Mouse (Mus musculus) ovary, postnatal 14 days (tissue): ENCODE results near the gene Phlpp2.

ENCODE experiments used
- DNase-seq: peaks from one replicate; pipeline ENCODE4 v3.0.0; 2022; ENCODE audit warnings: low spot score

The Phlpp2 gene

DNA sequence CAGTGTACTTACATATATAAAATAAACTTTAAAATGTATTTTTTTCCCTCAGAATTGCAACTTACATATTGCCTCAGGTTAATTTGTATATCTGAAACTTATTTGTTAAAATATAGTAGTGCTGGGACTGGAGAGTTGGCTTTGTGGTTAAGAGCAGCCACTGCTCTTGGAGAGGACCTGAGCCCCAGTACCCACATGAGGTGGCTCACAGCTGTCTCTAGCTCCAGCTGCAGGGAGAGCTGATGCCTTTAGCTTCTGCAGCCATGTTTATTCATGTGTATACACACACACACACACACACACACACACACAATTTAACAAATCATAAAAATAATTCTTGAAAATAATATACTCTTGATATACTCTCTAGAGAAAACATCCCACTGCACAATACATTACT lies 34.0 kb downstream of the Phlpp2 start:
- DNase-seq, result no peak

DNA sequence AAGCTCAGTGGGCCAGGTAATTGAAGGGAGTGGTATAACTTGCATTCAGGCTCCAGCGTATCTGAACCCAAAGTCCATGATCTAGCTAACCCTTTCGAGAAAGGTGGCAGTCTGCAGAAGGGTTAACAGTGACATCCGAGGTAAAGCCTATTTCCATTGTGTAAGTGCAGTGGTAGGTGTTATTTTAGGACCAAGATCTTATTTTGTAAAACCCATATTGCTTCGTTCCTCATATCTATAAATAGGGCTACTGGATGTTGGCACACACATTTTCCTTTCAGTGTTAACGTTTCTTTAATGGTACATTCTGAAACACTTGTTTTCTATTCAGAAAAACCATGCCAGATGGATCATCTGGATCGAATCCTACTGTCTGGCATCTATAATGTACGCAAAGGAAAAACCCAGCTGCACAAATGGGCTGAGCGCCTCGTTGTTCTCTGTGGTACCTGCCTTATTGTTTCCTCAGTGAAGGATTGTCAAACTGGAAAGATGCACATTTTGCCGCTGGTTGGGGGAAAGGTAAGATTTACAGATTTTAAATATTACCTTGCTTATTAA lies 35.6 kb downstream of the Phlpp2 start:
- DNase-seq, result no peak

GRCm38 (mm10) chr8:109904928-109905668 lies 36.8 kb downstream of the Phlpp2 start:
- no peak for DNase-seq

- DNase-seq, result no peak
Measured at GRCm38 (mm10) chr8:109906907-109907306, 38.6 kb downstream of the Phlpp2 start.

- no peak for DNase-seq
Measured at GRCm38 (mm10) chr8:109907376-109907775, 39.0 kb downstream of the Phlpp2 start.

GRCm38 (mm10) chr8:109917277-109917676 lies 48.9 kb downstream of the Phlpp2 start:
- DNase-seq, result peak; percentile 41

DNA sequence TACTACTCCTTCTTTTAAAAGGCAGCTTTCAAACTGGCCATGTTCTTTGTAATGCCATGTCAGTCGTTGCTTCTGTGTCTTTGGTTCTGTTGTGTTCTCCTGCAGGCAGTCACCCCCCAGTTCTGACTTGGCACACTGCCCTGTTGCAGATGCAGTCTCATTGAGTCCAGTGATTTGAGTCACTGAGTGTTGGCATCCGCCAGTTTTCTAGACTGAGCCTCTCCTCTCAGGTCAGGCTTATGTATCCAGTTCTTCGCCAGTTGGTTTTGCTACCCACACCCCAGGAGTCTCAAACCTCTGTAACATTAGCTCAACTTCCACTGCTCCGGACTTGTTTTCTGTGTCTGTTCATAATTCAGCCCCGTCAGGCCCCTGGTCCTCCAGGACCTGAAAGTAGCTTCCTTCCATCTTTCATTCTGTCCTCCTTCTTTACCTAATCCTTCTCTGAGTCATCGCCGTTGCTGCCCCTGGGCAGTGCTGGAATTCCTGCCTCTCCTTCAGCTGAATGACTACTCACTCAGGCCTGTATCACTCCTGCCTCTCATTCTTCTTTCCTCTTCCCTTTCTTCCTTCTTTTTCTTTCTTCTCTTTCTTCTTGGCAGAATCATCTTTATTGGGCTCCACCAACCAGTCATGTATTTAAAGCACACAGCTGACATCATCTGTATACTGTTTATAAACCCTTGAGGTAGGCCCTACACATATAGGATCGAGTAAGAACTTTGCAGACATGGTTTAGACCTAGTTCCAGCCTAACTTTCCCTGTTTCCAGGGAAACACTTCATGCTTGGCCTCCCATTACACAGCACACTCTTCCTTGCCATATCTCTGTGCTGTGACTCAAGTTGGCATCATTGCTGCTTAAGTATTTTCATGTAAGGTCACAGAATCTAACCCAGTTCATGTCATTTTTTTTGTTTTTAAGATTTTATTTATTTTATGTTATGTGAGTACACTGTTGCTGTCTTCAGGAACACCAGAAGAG lies 52.4 kb downstream of the Phlpp2 start:
- DNase-seq, result no peak

- DNase-seq, result no peak
Measured at GRCm38 (mm10) chr8:109941606-109942360, 73.4 kb downstream of the Phlpp2 start.

DNA sequence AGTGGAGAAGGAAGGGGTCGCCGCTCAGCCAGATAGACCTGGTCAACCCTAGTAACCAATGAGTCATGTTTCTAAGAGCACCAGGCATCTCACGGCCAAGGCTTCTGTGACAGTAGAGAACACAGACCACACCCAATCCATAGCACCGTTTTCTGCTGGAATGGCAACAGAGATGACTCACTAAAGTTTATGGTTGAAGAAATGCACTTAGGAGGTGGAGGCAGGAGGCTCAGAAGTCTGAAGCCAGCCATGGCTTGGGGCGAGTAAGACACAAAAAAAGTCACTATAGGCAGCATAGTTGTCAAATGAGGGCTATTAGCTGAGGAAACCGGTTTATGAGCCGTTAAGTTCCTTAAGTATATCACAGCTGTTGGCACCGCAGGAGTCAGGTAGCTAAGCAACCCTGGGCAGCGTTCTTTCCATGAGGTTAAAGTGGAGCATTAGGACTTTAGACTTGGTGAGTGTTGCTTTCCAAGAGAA lies 76.9 kb downstream of the Phlpp2 start:
- DNase-seq, result no peak

DNA sequence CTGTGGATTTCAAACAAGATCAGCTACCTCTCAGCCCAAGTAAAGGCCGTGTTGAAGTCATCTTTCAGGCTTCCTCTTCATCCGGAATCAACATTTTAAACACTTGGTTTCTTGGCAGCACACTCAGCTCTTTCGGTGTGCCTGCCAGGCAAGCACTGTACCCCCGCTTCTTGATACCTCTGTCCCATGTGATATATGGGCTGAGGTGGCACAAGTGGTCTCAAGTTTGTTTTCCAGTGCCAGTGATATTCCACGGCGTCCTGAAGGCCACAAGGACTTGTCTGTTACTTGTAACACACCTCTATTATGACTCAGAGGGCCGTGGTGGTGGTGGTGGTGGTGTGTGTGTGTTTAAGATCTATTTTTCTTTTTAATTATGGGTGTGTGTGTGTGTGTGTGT lies 77.4 kb downstream of the Phlpp2 start:
- no peak for DNase-seq

- DNase-seq, result no peak
Measured at GRCm38 (mm10) chr8:109946272-109946671, 77.9 kb downstream of the Phlpp2 start.

- no peak for DNase-seq
Measured at GRCm38 (mm10) chr8:109947447-109948284, 79.3 kb downstream of the Phlpp2 start.

GRCm38 (mm10) chr8:109948285-109948564 lies 79.9 kb downstream of the Phlpp2 start:
- no peak for DNase-seq

DNA sequence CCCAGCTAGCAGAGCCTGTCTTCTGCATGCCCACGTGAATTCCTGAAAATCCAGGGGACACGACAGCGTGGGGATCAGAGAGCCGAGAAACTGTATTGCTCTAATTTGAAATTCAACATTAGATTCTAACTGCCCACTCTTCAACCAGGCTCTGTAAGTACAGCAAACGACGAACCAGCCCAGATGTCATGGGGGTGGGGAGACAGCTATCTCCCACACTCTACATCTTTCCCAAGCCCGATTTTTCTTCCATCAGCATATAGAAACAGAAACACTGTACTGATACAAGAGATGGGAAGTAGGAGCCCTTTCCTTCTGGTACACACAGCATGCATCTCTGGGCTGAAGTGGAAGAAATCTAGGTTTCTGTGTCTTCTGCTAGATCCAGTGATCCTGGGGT lies 83.8 kb downstream of the Phlpp2 start:
- DNase-seq, result no peak

GRCm38 (mm10) chr8:109954486-109954948 lies 86.2 kb downstream of the Phlpp2 start:
- DNase-seq, result no peak

DNA sequence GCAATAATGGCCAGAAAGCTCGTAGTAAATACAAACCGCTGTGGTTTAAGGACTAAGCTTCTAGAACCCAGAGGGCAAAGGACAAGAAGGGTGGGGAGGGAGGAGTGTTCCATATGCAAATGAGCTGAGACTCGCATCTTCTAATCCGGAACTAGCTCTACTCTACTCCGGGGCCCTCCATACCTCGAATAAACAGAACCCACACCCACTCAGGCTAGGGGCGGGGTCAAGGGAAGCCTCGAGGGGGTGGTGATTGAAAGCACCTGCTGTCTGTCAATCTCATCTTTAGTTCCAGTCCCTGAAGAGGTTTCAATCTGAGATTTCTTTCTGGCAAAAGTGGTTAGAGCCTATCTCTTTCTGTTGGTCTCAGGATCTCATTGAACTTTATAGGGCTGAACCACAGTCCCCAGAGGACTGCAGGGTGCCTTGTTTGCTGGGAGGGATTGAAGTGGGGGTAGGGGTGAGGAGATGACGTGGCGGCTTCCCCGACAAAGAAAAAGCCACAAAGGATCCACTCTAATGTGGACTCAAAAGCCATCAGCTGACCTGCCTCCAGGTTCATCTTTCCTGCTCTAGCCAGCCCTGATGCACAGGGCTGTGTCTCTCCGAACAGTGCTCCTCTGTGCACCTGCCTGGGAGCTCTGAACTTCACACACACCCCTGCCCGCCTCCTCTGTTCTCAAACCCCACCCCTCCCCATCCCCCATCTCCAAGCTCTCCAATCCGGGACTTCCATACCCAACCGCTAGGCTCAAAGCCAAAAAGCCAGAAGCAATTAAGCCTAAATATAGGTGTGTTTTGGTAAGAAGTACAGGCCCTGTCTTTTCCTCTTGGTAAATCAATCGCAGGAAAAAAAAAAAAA lies 89.1 kb downstream of the Phlpp2 start:
- no peak for DNase-seq

GRCm38 (mm10) chr8:109958036-109958655 lies 89.8 kb downstream of the Phlpp2 start:
- no peak for DNase-seq

- DNase-seq, result no peak
Measured at GRCm38 (mm10) chr8:109959112-109959511, 90.8 kb downstream of the Phlpp2 start.

DNA sequence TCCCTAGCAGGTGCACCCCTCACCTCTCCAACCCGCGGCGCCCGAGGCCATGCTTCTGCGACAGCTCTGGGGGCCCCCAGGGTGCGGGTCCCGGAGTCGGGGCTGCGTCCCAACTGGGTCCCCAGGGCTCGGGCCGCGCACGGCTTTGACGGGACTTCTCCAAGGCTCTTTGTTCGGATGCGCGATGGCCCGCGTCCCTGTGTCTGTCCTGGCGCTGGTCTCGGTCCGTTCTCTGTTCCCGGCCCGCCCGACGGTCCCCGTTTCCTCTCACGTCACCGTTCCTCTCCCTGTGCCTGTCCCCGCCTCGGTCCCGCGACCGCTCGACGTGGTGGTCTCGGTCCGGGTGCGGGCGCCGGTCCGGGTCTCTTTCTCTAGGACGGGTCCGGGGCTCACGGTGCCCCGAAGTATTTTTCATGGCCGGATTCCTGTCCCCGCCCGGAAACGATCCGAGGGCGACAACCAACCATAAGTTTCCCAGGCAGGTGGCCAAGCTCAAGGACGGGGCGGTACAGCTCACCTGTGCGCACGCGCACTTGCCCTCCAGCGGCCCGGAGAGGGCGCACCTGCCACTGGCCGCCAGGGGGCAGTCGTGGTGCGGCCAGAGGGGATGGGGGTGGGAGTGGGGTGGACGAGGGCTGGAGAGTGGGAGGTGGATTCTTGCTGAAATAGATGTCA lies 93.5 kb downstream of the Phlpp2 start, which contains the start of gene Marveld3:
Gene Marveld3 (minus strand): TSS at position 511 of the 675 bp plus-strand sequence.
- DNase-seq, result peak; percentile 60
